Mouse (Mus musculus) granulocyte monocyte progenitor cell, adult 5-6 weeks (primary cell): ENCODE measurements around the gene Ddx19b. TPM values are rescaled to one million over a fixed set of nuclear protein-coding genes. Genes with fewer than 3 reads are reported as not detected.
A peak's percentile ranks its signal among the peaks of the same experiment; 100 is the strongest.
"Not testable (repeated sequence)": the region's sequence is repeated elsewhere in the genome, so short reads cannot be mapped to it uniquely, and the experiment has no call there.

Source experiments
- ATAC-seq: replicated peaks from 2 replicates; pipeline ENCODE4 v1.8.0; 2016; ENCODE audit warnings: mild to moderate bottlenecking, moderate TSS enrichment, inconsistent platforms; ENCODE audit not compliant: poor library complexity, severe bottlenecking
- total RNA-seq, 2 experiments: library from RNA; stranded (forward) in 1 of 2; stranded (reverse) in 1 of 2; fragments of 200-712, 200-1000 nt in 1 of 2; fragments of >200 nt in 1 of 2; fragmentation: Nextera tagmentation in 1 of 2; gene quantifications; 2 replicates each; pipeline ENCODE4 v1.2.3; 2014 to 2017

The Ddx19b gene
- total RNA-seq, 2 experiments from 2014 or later, result 13.5 to 22.1 TPM

- no peak for ATAC-seq
Observed at GRCm38 (mm10) chr8:111036591-111036990, 5.0 kb upstream of the Ddx19b start.

GRCm38 (mm10) chr8:111034276-111034675, 2.7 kb upstream of the Ddx19b start:
- ATAC-seq, result no peak

- ATAC-seq, result peak; percentile 98
Observed at GRCm38 (mm10) chr8:111033482-111034215, 2.1 kb upstream of the Ddx19b start.

- ATAC-seq, result no peak
Observed at GRCm38 (mm10) chr8:111032916-111033315, 1.4 kb upstream of the Ddx19b start, which contains the start of gene Aars. Aars (plus strand) TSS chr8:111033144.

DNA sequence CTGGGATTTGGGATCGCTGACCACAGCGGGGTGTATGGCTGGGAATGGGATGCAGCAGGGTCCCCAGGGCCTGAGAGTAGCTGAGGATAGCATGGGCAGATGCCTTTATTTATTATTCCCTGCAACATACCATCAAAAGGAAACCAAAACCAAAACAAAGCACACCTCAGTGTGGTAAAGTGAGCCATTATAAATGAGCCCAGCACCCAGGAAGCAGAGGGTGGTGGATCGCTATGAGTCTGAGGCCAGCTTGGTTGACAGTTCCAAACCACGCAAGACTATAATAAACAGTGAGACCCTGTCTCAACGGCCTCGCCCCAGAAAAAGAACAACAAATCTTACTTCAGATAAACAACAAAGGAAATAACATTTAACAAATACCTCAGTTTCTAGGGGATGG, 1.5 kb downstream of the Ddx19b start:
- no peak for ATAC-seq

GRCm38 (mm10) chr8:111029589-111029988, 2.0 kb downstream of the Ddx19b start:
- ATAC-seq, result peak; percentile 10; the same call in 1 of the 2 replicates

DNA sequence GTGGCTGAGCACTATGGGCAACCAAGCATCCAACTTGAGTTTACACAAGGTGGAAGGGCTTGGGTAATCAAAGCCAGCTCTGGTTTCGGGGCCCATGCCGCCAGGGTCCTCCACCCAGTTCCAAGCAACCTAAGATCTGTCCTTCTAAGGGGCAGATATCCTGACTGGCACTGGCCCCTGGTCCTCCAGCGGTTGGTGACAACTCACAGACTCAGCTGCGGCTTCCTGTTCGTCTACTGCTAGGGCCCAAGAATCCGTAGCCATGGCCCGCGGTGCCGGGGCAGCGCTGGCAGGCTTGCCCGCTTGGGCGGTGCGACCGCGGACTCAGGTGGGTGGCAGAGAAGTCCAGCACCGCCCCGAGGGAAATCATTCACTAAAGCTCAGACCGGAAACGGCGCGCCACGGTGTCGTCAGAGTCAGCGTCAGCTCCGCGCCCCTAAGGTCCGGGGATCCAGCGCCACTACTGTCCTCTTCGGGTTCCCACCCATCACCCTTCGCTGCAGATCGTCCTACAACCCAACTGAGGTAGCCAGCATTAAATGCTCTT, 4.1 kb downstream of the Ddx19b start:
- peak; percentile 96 for ATAC-seq

DNA sequence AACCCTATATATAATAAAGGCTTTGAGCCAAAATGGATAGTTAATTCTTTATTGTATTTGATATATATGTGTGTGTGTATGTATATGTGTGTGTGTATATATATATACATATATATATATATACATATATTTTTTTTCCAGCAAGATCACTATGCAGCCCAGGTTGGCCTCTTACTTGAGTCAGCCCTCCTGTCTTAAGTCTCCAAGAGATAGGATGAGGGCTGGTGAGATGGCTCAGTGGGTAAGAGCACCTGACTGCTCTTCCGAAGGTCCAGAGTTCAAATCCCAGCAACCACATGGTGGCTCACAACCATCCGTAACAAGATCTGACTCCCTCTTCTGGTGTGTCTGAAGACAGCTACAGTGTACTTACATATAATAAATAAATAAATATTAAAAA, 4.9 kb downstream of the Ddx19b start:
- not testable (repeated sequence) for ATAC-seq

- ATAC-seq, result not testable (repeated sequence)
Observed at GRCm38 (mm10) chr8:111010230-111010991, 21.1 kb downstream of the Ddx19b start.

GRCm38 (mm10) chr8:110997547-110998531, 33.7 kb downstream of the Ddx19b start, which contains the start of gene Ddx19a:
Ddx19a (minus strand) TSS chr8:110997800.
- ATAC-seq, result peak; percentile 98

- ATAC-seq, result no peak
Observed at GRCm38 (mm10) chr8:110996641-110997430, 34.7 kb downstream of the Ddx19b start.

DNA sequence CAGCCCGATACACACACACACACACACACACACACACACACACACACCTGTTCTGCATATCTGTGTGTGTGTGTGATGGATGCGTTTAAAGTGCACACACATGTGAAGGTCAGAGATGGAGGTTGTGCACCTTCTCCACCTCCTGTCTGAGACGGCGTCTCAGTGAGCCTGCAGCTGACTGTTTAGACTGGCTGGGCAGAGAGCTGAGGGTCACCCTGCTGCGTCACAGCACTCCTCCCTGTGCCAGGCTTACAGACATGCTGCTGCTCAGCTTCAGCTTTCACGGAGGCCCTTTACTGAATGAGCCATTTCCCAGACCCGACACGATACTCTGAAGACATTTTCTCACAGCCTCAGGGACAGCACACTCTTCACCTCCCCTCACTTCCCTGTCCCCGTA, 41.5 kb downstream of the Ddx19b start:
- ATAC-seq, result no peak

DNA sequence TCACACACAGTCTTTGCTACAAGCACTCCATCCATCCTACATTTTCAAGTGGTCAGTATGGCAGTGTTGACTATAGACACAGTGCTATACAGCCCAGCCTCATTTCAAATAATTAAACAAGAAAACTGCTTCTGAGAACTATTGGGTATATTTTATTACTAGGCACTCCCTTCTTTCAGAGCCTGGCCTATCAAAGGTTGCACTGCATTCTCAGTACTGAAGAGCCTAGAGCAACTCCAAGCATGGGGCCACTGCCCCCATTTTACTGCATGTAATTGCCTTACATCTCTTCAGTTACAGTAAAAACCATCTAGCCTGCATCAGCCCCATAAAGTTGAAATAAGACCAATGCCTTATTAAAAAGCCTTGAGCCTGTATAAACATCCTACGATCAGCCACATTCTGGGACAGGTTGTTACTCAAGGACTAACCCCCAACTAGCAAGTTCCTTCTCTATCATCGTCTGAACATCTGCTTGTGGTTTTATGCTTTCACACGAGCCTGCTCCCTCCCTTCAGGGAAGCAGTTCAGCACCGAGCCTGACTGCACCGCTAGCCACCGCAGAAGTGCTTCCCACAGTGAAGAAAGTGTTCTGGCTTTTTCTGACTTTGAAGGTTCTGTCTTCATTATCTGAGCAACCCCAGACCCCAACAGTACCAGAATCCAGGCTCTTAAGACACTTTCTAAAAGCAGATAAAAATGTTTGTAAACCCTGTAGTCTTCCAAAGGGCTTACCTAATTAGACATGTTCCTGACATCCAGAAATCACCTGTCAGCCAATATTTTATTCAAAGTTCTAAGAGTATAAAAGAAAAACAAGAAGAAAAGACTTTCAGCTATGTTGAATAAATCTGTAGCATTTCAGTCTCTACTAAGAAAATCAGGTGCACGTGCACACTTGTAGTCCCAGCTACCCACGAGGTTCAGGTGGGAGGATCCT, 43.5 kb downstream of the Ddx19b start:
- peak; percentile 98 for ATAC-seq

- peak; percentile 63 for ATAC-seq
Observed at GRCm38 (mm10) chr8:110981304-110981703, 50.2 kb downstream of the Ddx19b start.

DNA sequence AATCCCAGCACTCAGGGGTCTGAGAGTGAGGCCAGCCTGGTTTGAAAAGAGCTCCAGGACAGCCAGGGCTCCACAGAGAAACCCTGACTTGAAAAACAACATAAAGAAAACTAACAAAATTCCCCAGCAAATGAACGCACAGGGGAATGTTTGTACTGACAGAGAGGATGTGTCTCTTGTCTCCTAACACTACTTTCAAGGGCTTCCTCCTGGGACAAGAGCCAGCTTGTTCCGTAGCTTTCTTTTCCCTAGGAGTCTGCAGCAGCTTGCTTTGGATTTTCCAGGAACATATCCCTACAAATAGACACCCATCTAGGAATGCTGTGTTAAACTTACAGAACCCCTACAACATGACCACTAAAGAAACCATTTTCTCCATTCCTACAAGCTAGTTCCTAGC, 53.6 kb downstream of the Ddx19b start:
- not testable (repeated sequence) for ATAC-seq

DNA sequence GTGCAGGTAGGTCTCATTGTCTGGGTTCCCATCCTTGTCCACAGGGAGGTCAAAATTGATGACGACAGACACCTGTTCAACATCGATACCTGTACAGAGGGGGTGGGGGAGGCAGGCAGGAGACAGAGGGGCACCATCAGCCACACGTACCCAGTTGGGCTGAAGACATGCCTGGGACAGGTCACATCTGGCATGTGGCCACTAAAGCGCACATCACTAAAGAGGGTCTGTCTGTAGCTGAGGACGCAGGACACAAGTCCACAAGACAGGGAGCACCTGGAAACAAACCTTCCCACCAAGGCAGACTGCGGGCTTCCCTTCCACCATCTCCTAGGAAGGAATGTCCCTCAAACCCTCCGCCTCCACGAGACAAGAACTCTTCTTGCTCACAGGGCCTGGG, 55.0 kb downstream of the Ddx19b start:
- not testable (repeated sequence) for ATAC-seq

DNA sequence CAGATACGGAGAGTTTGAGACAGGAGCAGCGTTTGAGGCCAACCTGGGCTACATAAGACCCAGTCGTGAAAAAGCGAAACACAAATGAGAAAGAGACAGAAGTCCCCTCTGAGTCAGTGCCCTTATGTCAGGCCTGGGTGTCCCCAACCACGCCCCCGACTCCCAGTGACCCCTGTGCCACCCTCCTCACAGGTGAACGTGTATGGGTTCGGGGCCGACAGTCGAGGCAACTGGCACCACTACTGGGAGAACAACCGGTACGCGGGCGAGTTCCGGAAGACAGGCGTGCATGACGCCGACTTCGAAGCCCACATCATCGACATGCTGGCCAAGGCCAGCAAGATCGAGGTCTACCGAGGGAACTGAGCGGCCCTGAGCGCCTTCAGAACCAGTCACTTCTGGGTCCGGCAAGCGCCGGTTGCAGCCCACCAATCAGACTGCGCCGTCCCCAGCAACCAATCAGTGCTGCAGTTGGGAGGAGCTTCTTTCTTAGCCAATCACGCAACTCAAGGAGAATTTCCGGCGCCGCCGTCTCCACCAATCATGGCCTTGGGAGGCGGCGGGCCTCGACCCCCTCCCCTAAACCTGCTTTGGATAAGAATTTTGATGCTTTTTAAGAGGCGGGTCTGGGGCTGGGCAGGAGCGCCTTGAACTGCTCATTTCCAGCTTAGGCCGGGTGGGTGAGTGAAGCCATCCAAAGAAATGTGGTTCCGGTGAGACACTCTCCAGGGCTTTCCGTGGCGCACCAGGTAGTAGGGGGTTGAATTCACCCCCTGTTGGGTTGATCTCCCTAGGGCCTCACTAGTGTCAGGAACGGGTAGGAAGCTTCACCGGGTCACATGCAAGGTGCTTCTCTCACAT, 61.4 kb downstream of the Ddx19b start:
- peak; percentile 92 for ATAC-seq
